Mouse (Mus musculus): Measurements from ENCODE around the gene Cux1.

Gene Cux1

GRCm38 (mm10) chr5:136467360-136467999 lies 99.8 kb downstream of the Cux1 start:
- DNase-seq, result peak; percentile 65

GRCm38 (mm10) chr5:136465770-136466406 lies 101.4 kb downstream of the Cux1 start:
- DNase-seq, result peak; percentile 34

GRCm38 (mm10) chr5:136465366-136465765 lies 101.9 kb downstream of the Cux1 start:
- no peak for DNase-seq

- DNase-seq, result no peak
These were observed 102.4 kb downstream of the Cux1 start for GRCm38 (mm10) chr5:136464849-136465248.

GRCm38 (mm10) chr5:136464128-136464527 lies 103.2 kb downstream of the Cux1 start:
- no peak for DNase-seq

GRCm38 (mm10) chr5:136462613-136463012 lies 104.7 kb downstream of the Cux1 start:
- DNase-seq, result no peak

GRCm38 (mm10) chr5:136459901-136460300 lies 107.4 kb downstream of the Cux1 start:
- DNase-seq, result no peak

GRCm38 (mm10) chr5:136458893-136459499 lies 108.3 kb downstream of the Cux1 start:
- no peak for DNase-seq

GRCm38 (mm10) chr5:136458102-136458863 lies 109.0 kb downstream of the Cux1 start:
- no peak for DNase-seq

GRCm38 (mm10) chr5:136456395-136456794 lies 110.9 kb downstream of the Cux1 start:
- DNase-seq, result no peak

- no peak for DNase-seq
These were observed 114.6 kb downstream of the Cux1 start for GRCm38 (mm10) chr5:136452681-136453080.

GRCm38 (mm10) chr5:136449801-136450200 lies 117.5 kb downstream of the Cux1 start:
- no peak for DNase-seq

GRCm38 (mm10) chr5:136445967-136446366 lies 121.3 kb downstream of the Cux1 start:
- peak; percentile 47 for DNase-seq

- DNase-seq, result no peak
These were observed 124.8 kb downstream of the Cux1 start for GRCm38 (mm10) chr5:136442238-136443187.

- no peak for DNase-seq
These were observed 137.6 kb downstream of the Cux1 start for GRCm38 (mm10) chr5:136429647-136430046.

- DNase-seq, result no peak
These were observed 138.7 kb downstream of the Cux1 start for GRCm38 (mm10) chr5:136428498-136429060.

- DNase-seq, result no peak
These were observed 139.4 kb downstream of the Cux1 start for GRCm38 (mm10) chr5:136427772-136428497.

GRCm38 (mm10) chr5:136427121-136427771 lies 140.0 kb downstream of the Cux1 start:
- no peak for DNase-seq

GRCm38 (mm10) chr5:136422948-136423347 lies 144.3 kb downstream of the Cux1 start:
- no peak for DNase-seq

GRCm38 (mm10) chr5:136421885-136422284 lies 145.4 kb downstream of the Cux1 start:
- no peak for DNase-seq

- DNase-seq, result no peak
These were observed 146.0 kb downstream of the Cux1 start for GRCm38 (mm10) chr5:136421316-136421715.

Measured in lung, postnatal 14 days (tissue).